Mouse (Mus musculus) forebrain, postnatal 0 days (tissue): ENCODE data around the gene Cox5a. TPM values are rescaled to one million over a fixed set of nuclear protein-coding genes. Genes with fewer than 3 reads are reported as not detected.

Experiments
- ATAC-seq: fragments of 200-750 bp; cut with Nextera tagmentation; 2 replicates; pipeline ENCODE4 v1.8.0; 2017; ENCODE audit warnings: mild to moderate bottlenecking, moderate library complexity
- DNase-seq: peaks from one replicate; pipeline ENCODE4 v3.0.0-alpha.2; 2015
- H3K27ac ChIP-seq: fragments of 300-500 bp; sonication (generic); 2 replicates; pipeline ENCODE4 v1.5.1; 2014; ENCODE audit warnings: low read depth, mild to moderate bottlenecking, antibody characterized with exemption, low read length, moderate library complexity, mixed read lengths
- H3K27me3 ChIP-seq: fragments of 300-500 bp; sonication (generic); 2 replicates; pipeline ENCODE4 v1.6.1; 2014; ENCODE audit warnings: mild to moderate bottlenecking, low read length, mixed read lengths; ENCODE audit not compliant: insufficient read depth
- H3K36me3 ChIP-seq: fragments of 300-500 bp; sonication (generic); 2 replicates; pipeline ENCODE4 v1.6.1; 2014; ENCODE audit warnings: mild to moderate bottlenecking, moderate library complexity; ENCODE audit not compliant: insufficient read depth
- H3K4me1 ChIP-seq: fragments of 300-500 bp; sonication (generic); 2 replicates; pipeline ENCODE4 v1.6.1; 2014; ENCODE audit warnings: antibody characterized with exemption; ENCODE audit not compliant: insufficient read depth
- H3K4me2 ChIP-seq: fragments of 300-500 bp; sonication (generic); 2 replicates; pipeline ENCODE4 v1.6.1; 2014; ENCODE audit warnings: low read depth, mild to moderate bottlenecking, moderate library complexity
- H3K4me3 ChIP-seq: fragments of 300-500 bp; sonication (generic); 2 replicates; pipeline ENCODE4 v1.5.1; 2014; ENCODE audit warnings: low read depth, low read length, mixed read lengths
- H3K9ac ChIP-seq: fragments of 300-500 bp; sonication (generic); 2 replicates; pipeline ENCODE4 v1.6.1; 2014; ENCODE audit warnings: mild to moderate bottlenecking
- H3K9me3 ChIP-seq: fragments of 300-500 bp; sonication (generic); 2 replicates; pipeline ENCODE4 v1.6.1; 2016; ENCODE audit warnings: low read length
- CTCF ChIP-seq: sonication (generic); IDR thresholded peaks from 2 replicates; pipeline ENCODE4 v1.5.1; 2016; ENCODE audit warnings: antibody characterized with exemption, control low read depth, low read depth
- WGBS: fragments of 180-500 bp; shearing (Covaris S2); extraction: QIAGEN DNeasy Blood & Tissue Kit; methylation state at CpG from one replicate; pipeline ENCODE4 v1.1.7; 2014; 5-methylcytosine and 5-hydroxymethylcytosine counted together
- polyA plus RNA-seq: library from polyadenylated mRNA; unstranded; fragments of >200 nt; fragmentation: Nextera tagmentation; extraction: Ambion mirVana; gene quantifications from 2 replicates; pipeline ENCODE4 v1.2.1, GENCODE M21; 2015
- total RNA-seq: library from RNA; depleted of rRNA; stranded (reverse); fragments of >200 nt; gene quantifications from 2 replicates; pipeline ENCODE4 v1.2.3, GENCODE M21; 2014

Gene Cox5a
- total and polyA plus RNA-seq, 2 experiments from 2014 or later = 236 to 1,027 TPM

GRCm38 (mm10) chr9:57560263-57560662, 39.2 kb downstream of the Cox5a start:
- Histone ChIP-seq H3K4me3 (peak overlapping the region; percentile 59), H3K36me3 (no peaks in the 10 kb centered on the region), H3K9ac (peak overlapping the region; percentile 54), H3K4me2 (peak overlapping the region; percentile 64), H3K4me1 (peaks cover 10% of the 10 kb centered on the region), H3K27ac (peak overlapping the region; percentile 68), H3K27me3 (no peaks in the 10 kb centered on the region), H3K9me3 (no peaks in the 10 kb centered on the region)
- ATAC-seq (peak; percentile 28), DNase-seq (no peak)
- 17% methylated on average over 7 of the region's 7 CpGs for WGBS
- peak; percentile 28; the same call in 1 of the 2 replicates for TF ChIP-seq CTCF

GRCm38 (mm10) chr9:57560861-57561710, 40.0 kb downstream of the Cox5a start, which contains the start of gene Scamp2:
Gene Scamp2, plus strand, starts transcription at chr9:57560943.
- Histone ChIP-seq H3K4me2 (peak within 1 kb of the TSS; percentile 64), H3K9ac (peak within 1 kb of the TSS; percentile 54), H3K4me1 (peaks cover 10% of the 10 kb centered on the region), H3K9me3 (no peaks in the 10 kb centered on the region), H3K27ac (peak within 1 kb of the TSS; percentile 68), H3K4me3 (peak within 1 kb of the TSS; percentile 59), H3K36me3 (no peaks in the 10 kb centered on the region), H3K27me3 (no peaks in the 10 kb centered on the region)
- peak; percentile 96 for DNase-seq
- ATAC-seq = peak; percentile 99
- WGBS = 3% methylated on average over 37 of the region's 37 CpGs
- TF ChIP-seq CTCF = peak; percentile 47

- DNase-seq = no peak
- Histone ChIP-seq H3K27me3 (no peaks in the 10 kb centered on the region), H3K4me2 (peak overlapping the region; percentile 64), H3K9me3 (no peaks in the 10 kb centered on the region), H3K4me1 (peaks cover 15% of the 10 kb centered on the region), H3K9ac (peak overlapping the region; percentile 54; the same call in 1 of the 2 replicates), H3K4me3 (peak overlapping the region; percentile 59), H3K27ac (no peak overlapping the region), H3K36me3 (no peaks in the 10 kb centered on the region)
- WGBS = 84% methylated on average over 13 of the region's 13 CpGs
- TF ChIP-seq CTCF = no peak
- no peak for ATAC-seq
Measured at GRCm38 (mm10) chr9:57561711-57562099, 40.6 kb downstream of the Cox5a start.

GRCm38 (mm10) chr9:57562896-57563372, 41.9 kb downstream of the Cox5a start:
- ATAC-seq (no peak), DNase-seq (no peak)
- no peak for TF ChIP-seq CTCF
- Histone ChIP-seq H3K4me3 (no peak overlapping the region), H3K4me1 (peaks cover 17% of the 10 kb centered on the region), H3K4me2 (no peak overlapping the region), H3K27ac (0 out of 2 replicates have a peak overlapping the region, but pooled peaks have one; percentile 9), H3K27me3 (no peaks in the 10 kb centered on the region), H3K9me3 (no peaks in the 10 kb centered on the region), H3K9ac (no peak overlapping the region), H3K36me3 (peaks cover 2% of the 10 kb centered on the region; the same call in 1 of the 2 replicates)
- 90% methylated on average over 4 of the region's 4 CpGs for WGBS

- Histone ChIP-seq H3K4me2 (no peak overlapping the region), H3K27me3 (no peaks in the 10 kb centered on the region), H3K4me1 (peaks cover 17% of the 10 kb centered on the region), H3K9me3 (no peaks in the 10 kb centered on the region), H3K27ac (no peak overlapping the region), H3K4me3 (no peak overlapping the region), H3K36me3 (peaks cover 18% of the 10 kb centered on the region), H3K9ac (no peak overlapping the region)
- ATAC-seq (no peak), DNase-seq (no peak)
- TF ChIP-seq CTCF = no peak
- 91% methylated on average over 6 of the region's 6 CpGs for WGBS
Measured at GRCm38 (mm10) chr9:57564609-57565008, 43.5 kb downstream of the Cox5a start.

GRCm38 (mm10) chr9:57565741-57566221, 44.7 kb downstream of the Cox5a start:
- DNase-seq = peak; percentile 70
- no peak overlapping the region for H3K4me3 ChIP-seq
- H3K4me1 ChIP-seq = peaks cover 17% of the 10 kb centered on the region
- H3K9ac ChIP-seq = no peak overlapping the region
- peak overlapping the region; percentile 70 for H3K27ac ChIP-seq
- 26% methylated on average over 10 of the region's 10 CpGs for WGBS
- peaks cover 18% of the 10 kb centered on the region for H3K36me3 ChIP-seq
- H3K9me3 ChIP-seq = no peaks in the 10 kb centered on the region
- no peaks in the 10 kb centered on the region for H3K27me3 ChIP-seq
- ATAC-seq = peak; percentile 60
- TF ChIP-seq CTCF = no peak
- H3K4me2 ChIP-seq = peak overlapping the region; percentile 15; the same call in 1 of the 2 replicates

- WGBS = 60% methylated on average over 8 of the region's 8 CpGs
- ATAC-seq = no peak
- no peaks in the 10 kb centered on the region for H3K27me3 ChIP-seq
Measured at GRCm38 (mm10) chr9:57566846-57567245, 45.8 kb downstream of the Cox5a start.

More at GRCm38 (mm10) chr9:57566846-57567245, 45.8 kb downstream of the Cox5a start:
- no peak overlapping the region for H3K27ac ChIP-seq
- H3K36me3 ChIP-seq = peaks cover 18% of the 10 kb centered on the region
- DNase-seq = no peak
- H3K9me3 ChIP-seq = no peaks in the 10 kb centered on the region
- TF ChIP-seq CTCF = peak; percentile 52
- H3K4me2 ChIP-seq = no peak overlapping the region
- peaks cover 11% of the 10 kb centered on the region for H3K4me1 ChIP-seq
- no peak overlapping the region for H3K4me3 ChIP-seq
- no peak overlapping the region for H3K9ac ChIP-seq
